Mouse (Mus musculus) heart, postnatal 25 days (tissue): ENCODE measurements at regions not wholly inside any gene's neighbourhood (a gene's known extent, or its start where the extent isn't known, plus 50 kb on each side); places are given as distances from the start of the nearest gene placed in this dataset.

ENCODE experiments used
- DNase-seq: peaks from one replicate; pipeline ENCODE4 v3.0.0; 2022; ENCODE audit warnings: low spot score
- intact Hi-C: fragments of 180-260 bp; cut with DNase I; formaldehyde crosslinking; loops from one replicate; pipeline ENCODE4 v1.15.1; 2025

- intact Hi-C loops: no loop called here
- DNase-seq: no peak
Measured at GRCm38 (mm10) chr3:60897628-60898269, 104.8 kb upstream of the P2ry1 start.

- intact Hi-C loops: no loop called here
Measured at GRCm38 (mm10) chr3:60898720-60899119, 103.9 kb upstream of the P2ry1 start.

GRCm38 (mm10) chr3:60901571-60901970, 101.0 kb upstream of the P2ry1 start:
- intact Hi-C loops: no loop called here
- DNase-seq: no peak

More at GRCm38 (mm10) chr3:60898720-60899119, 103.9 kb upstream of the P2ry1 start:
- no peak for DNase-seq

- intact Hi-C loops: no loop called here
- DNase-seq: no peak
Measured at GRCm38 (mm10) chr3:60916411-60916810, 86.2 kb upstream of the P2ry1 start.

GRCm38 (mm10) chr3:60917271-60917670, 85.3 kb upstream of the P2ry1 start:
- intact Hi-C loops: no loop called here

GRCm38 (mm10) chr3:60926024-60926547, 76.5 kb upstream of the P2ry1 start:
- intact Hi-C loops: no loop called here

More at GRCm38 (mm10) chr3:60917271-60917670, 85.3 kb upstream of the P2ry1 start:
- DNase-seq: no peak

GRCm38 (mm10) chr3:60928910-60929309, 73.7 kb upstream of the P2ry1 start:
- intact Hi-C loops: no loop called here
- DNase-seq: no peak

More at GRCm38 (mm10) chr3:60926024-60926547, 76.5 kb upstream of the P2ry1 start:
- DNase-seq: no peak

- intact Hi-C loops: no loop called here
- DNase-seq: no peak
Measured at GRCm38 (mm10) chr3:60934492-60934891, 68.1 kb upstream of the P2ry1 start.

- intact Hi-C loops: no loop called here
- DNase-seq: no peak
Measured at GRCm38 (mm10) chr3:60941451-60941850, 61.1 kb upstream of the P2ry1 start.

GRCm38 (mm10) chr3:60948897-60949296, 53.7 kb upstream of the P2ry1 start:
- intact Hi-C loops: no loop called here
- DNase-seq: no peak
